ENCODE assay signal across 23 mouse cellular contexts in the genomic region with DNA sequence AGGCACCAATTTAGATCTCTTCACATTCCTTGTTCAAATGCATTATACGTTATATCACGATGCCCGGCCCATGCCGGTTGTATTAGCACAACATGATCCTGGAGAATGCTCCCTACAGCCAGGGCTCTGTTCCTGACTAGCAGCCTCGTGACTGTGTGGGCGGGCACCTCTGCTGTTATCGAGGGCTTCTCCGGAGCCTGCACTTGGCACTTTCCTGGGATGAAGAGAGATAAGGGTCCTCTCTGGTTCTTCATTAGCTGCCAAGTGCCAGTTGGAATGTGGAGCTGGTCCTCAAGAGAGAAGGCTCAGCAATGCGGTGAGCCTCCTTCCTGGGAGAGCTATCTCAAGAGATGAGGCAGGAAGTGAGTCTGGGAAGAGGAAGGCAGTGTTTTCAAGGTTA.
DNase-seq lines count a peak whose midpoint lies in the region; ATAC-seq lines count a peak whose summit lies in the region.
"Had no signal": no experiment of that assay in that cellular context is flagged by ENCODE, and none has a peak within 500 bp of the region (broad histone marks: within the 10 kb centered on the region; RNA-seq: fewer than 3 reads in every experiment).

No protein-coding gene starts in this region.

- H3K4me1 ChIP-seq in heart, embryonic 11.5 days (ENCODE audit: control insufficient read depth, insufficient read depth, low read length): no peaks in the 10 kb centered on the region; the same call in 1 of the 2 replicates
- no peaks in the 10 kb centered on the region for H3K4me1 ChIP-seq in hindbrain, embryonic 12.5 days
- H3K4me1 ChIP-seq: embryonic facial prominence, embryonic 15.5 days; hindbrain, embryonic 15.5 days; limb, embryonic 13.5 days; neural tube, embryonic 13.5 days had no signal

- H3K4me3 ChIP-seq in heart, embryonic 11.5 days (ENCODE audit: low read depth, low read length): no peak overlapping the region
- no peak overlapping the region for H3K4me3 ChIP-seq in hindbrain, embryonic 12.5 days
- H3K4me3 ChIP-seq: embryonic facial prominence, embryonic 15.5 days; hindbrain, embryonic 15.5 days; left cerebral cortex, adult 2 months; limb, embryonic 13.5 days; neural tube, embryonic 13.5 days had no signal

- ATAC-seq in heart, embryonic 11.5 days (replicated peaks; ENCODE audit: insufficient number of reproducible peaks, low FRiP score, low TSS enrichment): no peak
- no peak for ATAC-seq in hindbrain, embryonic 12.5 days (ENCODE audit: low FRiP score)
- ATAC-seq: CD4-positive, CD25-positive, alpha-beta regulatory T cell, adult 4 months had no signal

- WGBS in heart, embryonic 11.5 days (ENCODE audit: insufficient replicate concordance): 40% methylated on average over 9 of the region's 9 CpGs
- WGBS in hindbrain, embryonic 12.5 days: 88% methylated on average over 9 of the region's 9 CpGs

- no peak overlapping the region for H3K9ac ChIP-seq in heart, embryonic 11.5 days (ENCODE audit: low read depth, low read length)
- no peak overlapping the region for H3K9ac ChIP-seq in hindbrain, embryonic 12.5 days
- H3K9ac ChIP-seq: embryonic facial prominence, embryonic 15.5 days; hindbrain, embryonic 15.5 days; limb, embryonic 13.5 days; liver, embryonic 14.5 days; neural tube, embryonic 13.5 days had no signal

- DNase-seq in heart, adult 11 months: peak; percentile 92
- peak; percentile 7 for DNase-seq in thymus, postnatal 4 days
- no peak for DNase-seq in thymus, postnatal 25 days
- peak; percentile 5 to 8 for DNase-seq in heart, postnatal 36 days
- DNase-seq in neural tube, embryonic 10.5 days (ENCODE audit: extremely low spot score, low spot score): no peak
- DNase-seq in kidney, postnatal 4 days: no peak
- DNase-seq: cerebellum, adult 9-11 months; embryo, embryonic 11 days; gastrocnemius, postnatal 25 days; kidney, adult 11 months; retina, postnatal 1 day; right cerebral cortex, postnatal 4 days had no signal

- no peak overlapping the region for H3K27ac ChIP-seq in heart, embryonic 11.5 days (ENCODE audit: low read depth, low read length)
- H3K27ac ChIP-seq in hindbrain, embryonic 12.5 days: no peak overlapping the region
- H3K27ac ChIP-seq: embryonic facial prominence, embryonic 15.5 days; hindbrain, embryonic 15.5 days; kidney, postnatal 0 days; left cerebral cortex, adult 2 months; limb, embryonic 13.5 days; liver, embryonic 14.5 days; neural tube, embryonic 13.5 days had no signal

- H3K36me3 ChIP-seq in heart, embryonic 11.5 days (ENCODE audit: control insufficient read depth, insufficient read depth, low read length): no peaks in the 10 kb centered on the region
- no peaks in the 10 kb centered on the region for H3K36me3 ChIP-seq in hindbrain, embryonic 12.5 days
- H3K36me3 ChIP-seq: embryonic facial prominence, embryonic 15.5 days; G1E; hindbrain, embryonic 15.5 days; limb, embryonic 13.5 days; neural tube, embryonic 13.5 days had no signal

- no peaks in the 10 kb centered on the region for H3K9me3 ChIP-seq in heart, embryonic 11.5 days (replicated peaks; ENCODE audit: control insufficient read depth, low read length)
- H3K9me3 ChIP-seq in hindbrain, embryonic 12.5 days (replicated peaks): no peaks in the 10 kb centered on the region
- H3K9me3 ChIP-seq: embryonic facial prominence, embryonic 15.5 days; G1E; hindbrain, embryonic 15.5 days; limb, embryonic 13.5 days; neural tube, embryonic 13.5 days had no signal

- H3K27me3 ChIP-seq in heart, embryonic 11.5 days (ENCODE audit: control insufficient read depth, insufficient read depth, low read length): no peaks in the 10 kb centered on the region
- H3K27me3 ChIP-seq in hindbrain, embryonic 12.5 days: no peaks in the 10 kb centered on the region
- H3K27me3 ChIP-seq: embryonic facial prominence, embryonic 15.5 days; hindbrain, embryonic 15.5 days; limb, embryonic 13.5 days; neural tube, embryonic 13.5 days had no signal

- intact Hi-C loops in heart, postnatal 36 days (cut with DNase I): no loop called here

- H3K4me2 ChIP-seq in heart, embryonic 11.5 days: no peak overlapping the region
- no peak overlapping the region for H3K4me2 ChIP-seq in hindbrain, embryonic 12.5 days (replicated peaks)
- H3K4me2 ChIP-seq: embryonic facial prominence, embryonic 15.5 days; hindbrain, embryonic 15.5 days; limb, embryonic 13.5 days; neural tube, embryonic 13.5 days had no signal

Comparison
In these comparisons a context has a peak if more than half of its experiments do, and no peak if none do; other contexts are left out.
1. DNase-seq: peak in heart, adult 11 months (single experiment), thymus, postnatal 4 days (single experiment) and heart, postnatal 36 days (2 of 2); none in thymus, postnatal 25 days (single experiment), neural tube, embryonic 10.5 days (single experiment) and kidney, postnatal 4 days (0 of 2).